Comparison of ENCODE assay signal across 34 mouse cellular contexts in genomic region chr7:45514411-45514810, GRCm38 (mm10). TPM values are rescaled to one million over a fixed set of nuclear protein-coding genes. Genes with fewer than 3 reads are reported as not detected.
DNase-seq lines count a peak whose midpoint lies in the region; ATAC-seq and TF ChIP-seq lines count a peak whose summit lies in the region.
"Had no signal": no experiment of that assay in that cellular context is flagged by ENCODE, and none has a peak within 500 bp of the region (broad histone marks: within the 10 kb centered on the region; RNA-seq: fewer than 3 reads in every experiment).

No protein-coding gene starts in this region.

- H3K9me3 ChIP-seq in E14TG2a.4 (ENCODE audit: low read length), result no peaks in the 10 kb centered on the region
- H3K9me3 ChIP-seq in embryonic facial prominence, embryonic 15.5 days (replicated peaks), result no peaks in the 10 kb centered on the region
- no peaks in the 10 kb centered on the region for H3K9me3 ChIP-seq in forebrain, embryonic 16.5 days (ENCODE audit: control insufficient read depth, low read length)
- H3K9me3 ChIP-seq: forebrain, embryonic 10.5 days; G1E; heart, embryonic 15.5 days; hindbrain, embryonic 12.5 days; kidney, embryonic 15.5 days; midbrain, embryonic 13.5 days had no signal

- no peak overlapping the region for H3K27ac ChIP-seq in layer of hippocampus, adult 2 months
- 0 out of 2 replicates have a peak overlapping the region, but pooled peaks have one; percentile 8 for H3K27ac ChIP-seq in embryonic facial prominence, embryonic 15.5 days (replicated peaks)
- no peak overlapping the region for H3K27ac ChIP-seq in forebrain, embryonic 16.5 days (ENCODE audit: low read length)
- H3K27ac ChIP-seq: heart, embryonic 15.5 days; hindbrain, embryonic 12.5 days; hindbrain, postnatal 0 days; macrophage; midbrain, embryonic 13.5 days had no signal

- H3K4me2 ChIP-seq in embryonic facial prominence, embryonic 15.5 days (replicated peaks), result no peak overlapping the region
- H3K4me2 ChIP-seq in forebrain, embryonic 16.5 days (ENCODE audit: low read length), result no peak overlapping the region
- H3K4me2 ChIP-seq: heart, embryonic 15.5 days; midbrain, embryonic 13.5 days had no signal

- no peaks in the 10 kb centered on the region for H3K36me3 ChIP-seq in E14TG2a.4 (ENCODE audit: insufficient read depth, low read length)
- no peaks in the 10 kb centered on the region for H3K36me3 ChIP-seq in embryonic facial prominence, embryonic 15.5 days
- no peaks in the 10 kb centered on the region for H3K36me3 ChIP-seq in forebrain, embryonic 16.5 days (ENCODE audit: control insufficient read depth, insufficient read depth)
- H3K36me3 ChIP-seq: forebrain, embryonic 10.5 days; heart, embryonic 15.5 days; hindbrain, embryonic 12.5 days; kidney, embryonic 15.5 days; midbrain, embryonic 13.5 days had no signal

- no peak overlapping the region for H3K9ac ChIP-seq in embryonic facial prominence, embryonic 15.5 days
- H3K9ac ChIP-seq in forebrain, embryonic 16.5 days (replicated peaks; ENCODE audit: low read depth, low read length), result no peak overlapping the region
- H3K9ac ChIP-seq: forebrain, postnatal 0 days; heart, embryonic 15.5 days; hindbrain, embryonic 12.5 days; kidney, embryonic 15.5 days; midbrain, embryonic 13.5 days had no signal

- TF ChIP-seq CTCF in layer of hippocampus, adult 2 months (conservative IDR thresholded peaks at IDR 0.05), result 0 out of 2 replicates have a peak, but pooled peaks have one; percentile 6
- TF ChIP-seq CTCF in E14TG2a.4 (conservative IDR thresholded peaks at IDR 0.05; ENCODE audit: low read length), result no peak

- H3K4me1 ChIP-seq in E14TG2a.4 (replicated peaks; ENCODE audit: low read depth, low read length), result peaks cover 65% of the 10 kb centered on the region
- H3K4me1 ChIP-seq in embryonic facial prominence, embryonic 15.5 days, result peaks cover 9% of the 10 kb centered on the region
- peaks cover 4% of the 10 kb centered on the region for H3K4me1 ChIP-seq in forebrain, embryonic 16.5 days (replicated peaks; ENCODE audit: control insufficient read depth, insufficient read depth, low read length)

- no peak for ATAC-seq in embryonic facial prominence, embryonic 15.5 days (ENCODE audit: insufficient number of reproducible peaks, low FRiP score, low TSS enrichment, low read depth)
- ATAC-seq in forebrain, embryonic 16.5 days, result no peak
- ATAC-seq: CD4-positive, CD25-positive, alpha-beta regulatory T cell, adult 4 months; forebrain, postnatal 0 days; hindbrain, postnatal 0 days; intestine, postnatal 0 days; midbrain, embryonic 13.5 days had no signal

- H3K27me3 ChIP-seq in E14TG2a.4 (ENCODE audit: insufficient read depth, low read length), result no peaks in the 10 kb centered on the region
- no peaks in the 10 kb centered on the region for H3K27me3 ChIP-seq in embryonic facial prominence, embryonic 15.5 days
- no peaks in the 10 kb centered on the region for H3K27me3 ChIP-seq in forebrain, embryonic 16.5 days (replicated peaks; ENCODE audit: control insufficient read depth, insufficient read depth, low read length)
- H3K27me3 ChIP-seq: heart, embryonic 15.5 days; hindbrain, embryonic 12.5 days; kidney, embryonic 15.5 days; midbrain, embryonic 13.5 days had no signal

- DNase-seq in layer of hippocampus, adult 2 months (ENCODE audit: low spot score in 2 of 2), result no peak
- no peak for DNase-seq in layer of hippocampus, adult 9-10 months (ENCODE audit: low spot score)
- peak; percentile 59 for DNase-seq in ES-CJ7 (ENCODE audit: low read depth, low spot score)
- DNase-seq in kidney, adult 8-10 months, result no peak
- DNase-seq: adrenal gland, postnatal 14 days; cerebellum, adult 11 months; cerebellum, adult 9-11 months; forebrain, postnatal 0 days; gastrocnemius, postnatal 14 days; kidney, postnatal 25 days; left cerebral cortex, postnatal 4 days; lung, adult 2 months; lung, postnatal 10 days; thymus, adult 18-20 months; thymus, postnatal 25 days had no signal

- H3K4me3 ChIP-seq in layer of hippocampus, adult 2 months, result no peak overlapping the region
- H3K4me3 ChIP-seq in E14TG2a.4 (replicated peaks; ENCODE audit: low read length), result peak overlapping the region; percentile 39
- H3K4me3 ChIP-seq in embryonic facial prominence, embryonic 15.5 days (replicated peaks), result no peak overlapping the region
- no peak overlapping the region for H3K4me3 ChIP-seq in forebrain, embryonic 16.5 days (replicated peaks; ENCODE audit: low read length)
- H3K4me3 ChIP-seq: heart, embryonic 15.5 days; hindbrain, embryonic 12.5 days; midbrain, embryonic 13.5 days had no signal

- 81% methylated on average over 7 of the region's 7 CpGs for WGBS in embryonic facial prominence, embryonic 15.5 days
- 84% methylated on average over 7 of the region's 7 CpGs for WGBS in forebrain, embryonic 16.5 days

RNA-seq across cellular contexts. Expression of gene Nucb1, which starts 4.2 kb away (rescaled TPM):
- 10 to 100 TPM; 97.6 to 98.2 TPM for total RNA-seq in layer of hippocampus, adult 2 months (2021)
- 258 and 262 TPM in 2 replicates for polyA plus RNA-seq in embryonic facial prominence, embryonic 15.5 days (2015; fragmentation: Nextera tagmentation; extraction: Ambion mirVana)
- polyA plus RNA-seq in forebrain, embryonic 16.5 days (2015; fragmentation: Nextera tagmentation; extraction: Ambion mirVana), result 106 and 107 TPM in 2 replicates

RNA-seq across cellular contexts. Expression of gene Ppp1r15a, which starts 11.7 kb away (rescaled TPM):
- 10 to 100 TPM; 19.0 to 25.8 TPM for total RNA-seq in layer of hippocampus, adult 2 months (2021)
- 27.5 and 29.6 TPM in 2 replicates for polyA plus RNA-seq in embryonic facial prominence, embryonic 15.5 days (2015; fragmentation: Nextera tagmentation; extraction: Ambion mirVana)
- polyA plus RNA-seq in forebrain, embryonic 16.5 days (2015; fragmentation: Nextera tagmentation; extraction: Ambion mirVana), result 14.4 and 16.4 TPM in 2 replicates

RNA-seq across cellular contexts. Expression of gene Plekha4, which starts 11.7 kb away (rescaled TPM):
- total RNA-seq in layer of hippocampus, adult 2 months (2021), result under 1 TPM; 0.52 to 0.79 TPM
- 7.5 and 7.6 TPM in 2 replicates for polyA plus RNA-seq in embryonic facial prominence, embryonic 15.5 days (2015; fragmentation: Nextera tagmentation; extraction: Ambion mirVana)
- 0.57 and 0.81 TPM in 2 replicates for polyA plus RNA-seq in forebrain, embryonic 16.5 days (2015; fragmentation: Nextera tagmentation; extraction: Ambion mirVana)
- total RNA-seq: common myeloid progenitor, adult 5-6 weeks; granulocyte monocyte progenitor cell, adult 5-6 weeks; megakaryocyte-erythroid progenitor cell, adult 5-6 weeks had no signal

RNA-seq across cellular contexts. Expression of gene Dhdh, which starts 25.8 kb away (rescaled TPM):
- 1 to 10 TPM; 4.3 to 4.4 TPM for total RNA-seq in layer of hippocampus, adult 2 months (2021)
- polyA plus RNA-seq in embryonic facial prominence, embryonic 15.5 days (2015; fragmentation: Nextera tagmentation; extraction: Ambion mirVana), result 4.4 and 5.1 TPM in 2 replicates
- polyA plus RNA-seq in forebrain, embryonic 16.5 days (2015; fragmentation: Nextera tagmentation; extraction: Ambion mirVana), result 2.2 and 3.0 TPM in 2 replicates

RNA-seq across cellular contexts. Expression of gene Gm45808, which starts 27.8 kb away (rescaled TPM):
- total RNA-seq in layer of hippocampus, adult 2 months (2021), result 1 to 10 TPM; 2.1 to 3.1 TPM
- polyA plus RNA-seq in embryonic facial prominence, embryonic 15.5 days (2015; fragmentation: Nextera tagmentation; extraction: Ambion mirVana), result not detected in 2 replicates
- polyA plus RNA-seq in forebrain, embryonic 16.5 days (2015; fragmentation: Nextera tagmentation; extraction: Ambion mirVana), result not detected in 2 replicates
- total RNA-seq: common myeloid progenitor, adult 5-6 weeks; forebrain, postnatal 0 days; G1E; granulocyte monocyte progenitor cell, adult 5-6 weeks; hindbrain, postnatal 0 days; left cerebral cortex, postnatal 4 days; megakaryocyte-erythroid progenitor cell, adult 5-6 weeks; monocyte, adult 5-6 weeks had no signal
- polyA plus RNA-seq: forebrain, embryonic 10.5 days; forebrain, postnatal 0 days; G1E; heart, embryonic 15.5 days; hindbrain, embryonic 12.5 days; hindbrain, postnatal 0 days; intestine, postnatal 0 days; kidney, embryonic 15.5 days; limb, embryonic 14.5 days; lung, adult 2 months; macrophage; midbrain, embryonic 13.5 days; neural tube, embryonic 14.5 days had no signal
